Mouse (Mus musculus): ENCODE measurements at regions not wholly inside any gene's neighbourhood (a gene's known extent, or its start where the extent isn't known, plus 50 kb on each side); places are given as distances from the start of the nearest gene placed in this dataset.

DNA sequence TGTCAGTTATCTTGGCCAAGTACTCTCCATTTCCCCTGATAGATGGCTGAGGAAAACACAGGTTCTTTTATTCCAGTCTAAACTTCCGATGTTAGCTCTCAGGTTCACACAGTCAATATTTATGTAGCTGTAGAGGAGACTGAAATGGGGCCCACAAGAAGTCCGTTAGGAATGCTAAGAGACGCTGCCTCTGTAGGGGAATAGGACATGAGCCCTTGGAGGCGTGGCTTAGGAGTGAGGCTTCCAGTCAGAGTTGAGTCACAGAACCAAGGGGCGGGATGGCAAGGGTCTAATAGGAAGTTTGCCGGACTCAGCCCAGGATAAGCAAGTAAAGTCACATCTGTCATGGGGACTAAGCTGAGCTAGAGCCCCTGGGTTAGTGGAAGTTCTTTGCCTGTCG is 150.5 kb downstream of the Bcl11b start:
- DNase-seq = no peak

DNA sequence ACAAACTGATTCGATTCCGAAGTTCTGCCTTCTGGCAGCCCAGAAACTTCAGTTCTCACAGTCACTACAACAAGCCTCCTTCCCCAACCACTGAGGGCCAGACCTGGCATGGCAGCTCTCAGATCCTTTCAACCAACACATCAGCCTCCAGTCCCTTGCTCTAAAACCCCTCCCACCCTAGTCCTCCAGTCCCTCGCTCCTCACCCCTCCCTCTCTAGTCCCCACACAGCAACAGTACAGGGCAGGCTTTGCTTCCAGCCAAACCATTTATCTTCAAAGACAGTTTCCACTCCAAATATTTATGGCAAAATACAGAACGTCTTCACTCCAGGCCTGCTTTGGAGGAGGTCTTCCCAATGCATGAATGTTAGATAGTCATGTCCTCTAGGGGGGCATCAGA is 147.9 kb downstream of the Bcl11b start:
- DNase-seq = no peak

DNA sequence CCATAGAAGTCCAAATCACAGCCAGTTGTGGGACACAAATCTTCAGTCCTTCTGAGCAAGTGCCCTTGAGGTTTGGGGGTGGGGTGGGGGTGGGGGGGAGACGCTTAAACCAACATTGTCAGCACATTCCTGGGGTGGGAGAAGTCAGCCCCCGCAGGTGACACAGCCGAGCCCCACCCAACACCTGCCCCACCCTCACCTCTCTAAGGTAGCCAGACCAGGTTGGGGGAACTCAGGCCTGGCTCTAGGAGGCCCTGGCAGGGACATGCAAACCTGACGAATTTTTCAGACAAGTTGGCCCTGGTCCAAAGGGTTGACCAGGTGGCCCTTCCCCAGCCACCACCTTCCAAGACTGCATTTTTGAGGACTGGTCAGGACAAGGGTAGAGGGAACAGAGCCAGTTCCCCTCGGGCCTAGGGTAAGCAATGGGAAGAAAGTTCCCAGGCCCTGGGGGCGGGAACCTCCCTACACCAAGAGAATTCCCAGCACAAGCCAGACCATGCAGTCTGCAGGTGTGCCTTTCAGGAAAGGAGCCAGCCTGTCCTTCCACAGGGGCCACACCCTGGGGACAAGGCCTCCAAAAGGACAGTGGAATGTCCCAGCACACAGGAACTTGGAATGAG is 146.9 kb downstream of the Bcl11b start:
- no peak for DNase-seq

DNA sequence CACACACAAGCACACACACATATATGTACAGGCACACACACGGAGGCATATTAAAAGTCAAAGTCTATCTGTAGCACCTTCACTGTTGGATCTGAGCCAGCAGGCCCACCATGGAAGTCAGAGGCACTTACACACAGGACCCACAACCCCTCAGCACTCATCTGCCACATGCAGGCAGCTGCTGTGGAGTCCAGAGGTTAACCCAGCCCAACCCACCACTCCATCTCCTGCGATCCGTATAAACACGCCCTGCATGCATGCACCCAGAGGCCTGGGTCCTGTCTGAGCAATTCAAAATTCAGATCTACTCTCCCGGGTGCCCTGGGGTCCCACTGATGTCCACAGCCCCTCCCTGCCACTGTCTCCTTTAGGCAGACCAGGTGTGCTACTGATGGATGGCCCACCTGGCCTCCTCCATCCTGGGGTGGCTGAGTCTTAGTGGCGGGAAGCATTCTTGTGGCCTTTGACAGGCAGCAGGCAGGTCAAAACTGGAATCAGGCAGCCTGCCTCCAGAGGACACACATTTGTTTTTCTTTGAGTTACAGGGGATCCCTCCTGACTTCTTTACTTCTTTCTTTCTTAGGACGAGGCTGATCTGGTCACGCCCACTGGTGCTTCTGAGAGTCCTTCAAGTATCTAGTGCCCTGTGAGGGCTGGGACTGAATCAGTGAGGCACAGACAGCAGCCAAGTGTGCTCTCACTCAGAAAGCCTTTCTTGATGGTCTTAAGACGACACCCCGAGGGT is 144.7 kb downstream of the Bcl11b start:
- no peak for DNase-seq

GRCm38 (mm10) chr12:107859750-107860149 is 143.7 kb downstream of the Bcl11b start:
- DNase-seq = no peak

DNA sequence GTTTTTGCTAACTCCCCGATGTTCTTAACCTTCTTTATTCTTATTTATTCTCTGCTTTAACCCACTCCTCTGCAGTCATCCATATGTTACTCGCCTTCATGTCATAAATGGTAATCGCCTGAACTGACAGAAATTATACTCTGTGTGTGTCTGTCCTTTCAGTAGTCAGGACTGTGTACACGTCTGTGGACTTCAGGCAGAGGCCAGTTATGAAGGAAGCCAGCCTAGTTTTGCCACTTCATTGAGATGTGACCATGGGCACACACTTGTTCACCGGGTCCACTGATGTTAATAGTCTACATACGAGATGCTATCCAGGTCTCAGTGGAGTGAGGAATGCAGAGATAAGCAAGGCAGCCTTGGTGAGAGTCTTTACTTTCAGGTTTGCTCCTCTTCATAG is 143.0 kb downstream of the Bcl11b start:
- DNase-seq = no peak

Measured in right cerebral cortex, postnatal 4 days (tissue).